11 mouse cellular contexts compared by ENCODE assay signal in the genomic region with DNA sequence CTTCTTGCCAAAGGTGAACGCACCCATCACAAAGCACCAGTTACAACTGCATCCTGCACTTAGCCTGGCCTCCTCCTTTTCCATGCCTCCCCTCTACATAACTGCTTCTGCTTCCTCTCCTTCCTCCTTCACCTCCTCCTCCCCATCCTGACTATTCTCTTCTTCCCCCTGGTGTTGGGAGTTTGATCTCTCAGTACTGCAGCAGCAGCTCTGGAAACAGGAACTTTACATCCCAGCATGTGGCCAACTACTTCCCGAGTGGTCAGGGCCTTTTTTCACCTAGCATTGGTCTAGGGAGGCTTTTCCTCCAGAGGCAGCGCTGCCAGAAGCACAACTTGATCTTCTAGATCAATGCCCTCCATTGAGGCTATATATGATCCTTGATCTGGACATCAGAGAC.
"Had no signal": no experiment of that assay in that cellular context is flagged by ENCODE, and none has a peak within 500 bp of the region (broad histone marks: within the 10 kb centered on the region; RNA-seq: fewer than 3 reads in every experiment).

No protein-coding gene starts in this region.

- ATAC-seq: midbrain, embryonic 13.5 days; midbrain, embryonic 15.5 days had no signal

- DNase-seq: lung, adult 18-20 months; lung, embryonic 14.5 days; lung, postnatal 10 days; lung, postnatal 4 days; right cerebral cortex, postnatal 14 days; spleen, adult 18-20 months; thymus, adult 18-20 months; thymus, postnatal 14 days; thymus, postnatal 36 days had no signal
